Mouse (Mus musculus) MN1 (cell line): ENCODE measurements at regions not wholly inside any gene's neighbourhood (a gene's known extent, or its start where the extent isn't known, plus 50 kb on each side); places are given as distances from the start of the nearest gene placed in this dataset.
A peak's percentile ranks its signal among the peaks of the same experiment; 100 is the strongest.
"Not testable (repeated sequence)": the region's sequence is repeated elsewhere in the genome, so short reads cannot be mapped to it uniquely, and the experiment has no call there.

ENCODE experiments used
- DNase-seq: peaks from one replicate; pipeline ENCODE4 v3.0.0-alpha.2; 2016; ENCODE audit warnings: low spot score

GRCm38 (mm10) chrX:75734628-75735302 lies 140.2 kb downstream of the Pls3 start:
- peak; percentile 36 for DNase-seq

- DNase-seq: peak; percentile 50
Observed at GRCm38 (mm10) chrX:75733651-75734050, 141.3 kb downstream of the Pls3 start.

GRCm38 (mm10) chrX:75729791-75730190 lies 145.2 kb downstream of the Pls3 start:
- not testable (repeated sequence) for DNase-seq

GRCm38 (mm10) chrX:75728507-75728906 lies 146.5 kb downstream of the Pls3 start:
- peak; percentile 66 for DNase-seq

- DNase-seq: not testable (repeated sequence)
Observed at GRCm38 (mm10) chrX:75723542-75723941, 145.5 kb upstream of the Rab39b start.

GRCm38 (mm10) chrX:75699949-75700348 lies 121.9 kb upstream of the Rab39b start:
- DNase-seq: no peak

- not testable (repeated sequence) for DNase-seq
Observed at GRCm38 (mm10) chrX:75675271-75675670, 97.2 kb upstream of the Rab39b start.

GRCm38 (mm10) chrX:75673920-75674665 lies 96.1 kb upstream of the Rab39b start:
- peak; percentile 93 for DNase-seq

GRCm38 (mm10) chrX:75673586-75673919 lies 95.5 kb upstream of the Rab39b start:
- DNase-seq: peak; percentile 9

- DNase-seq: no peak
Observed at GRCm38 (mm10) chrX:75672976-75673375, 94.9 kb upstream of the Rab39b start.

GRCm38 (mm10) chrX:75667636-75668035 lies 89.6 kb upstream of the Rab39b start:
- DNase-seq: no peak

GRCm38 (mm10) chrX:75643402-75643801 lies 65.4 kb upstream of the Rab39b start:
- no peak for DNase-seq
